Mouse (Mus musculus) MEL (cell line): ENCODE results near the gene Ugt2a3.

ENCODE experiments used
- CHD2 ChIP-seq: IDR thresholded peaks from 2 replicates; pipeline ENCODE4 v1.6.1; 2011; ENCODE audit warnings: low read length, improper control_type of control experiment
- CTCF ChIP-seq, 3 experiments: IDR thresholded peaks in 2 of 3; conservative IDR thresholded peaks in 1 of 3; 2 replicates each; pipeline ENCODE4 v1.5.1; 2011 to 2012; ENCODE audit warnings: low read length in 3 of 3, low read depth in 2 of 3, mild to moderate bottlenecking in 2 of 3, improper control_type of control experiment in 1 of 3, inconsistent platforms in 1 of 3, mixed read lengths in 1 of 3, moderate library complexity in 1 of 3; ENCODE audit not compliant: control insufficient read depth in 1 of 3, insufficient read depth in 1 of 3, poor library complexity in 1 of 3, severe bottlenecking in 1 of 3
- EP300 ChIP-seq, 2 experiments: IDR thresholded peaks; 2 replicates each; pipeline ENCODE4 v1.6.1; 2011; ENCODE audit warnings: improper control_type of control experiment in 2 of 2, low read length in 2 of 2, low read depth in 1 of 2, mild to moderate bottlenecking in 1 of 2
- GATA1 ChIP-seq: IDR thresholded peaks from 2 replicates; pipeline ENCODE4 v1.6.1; 2011; ENCODE audit warnings: low read depth, low read length, improper control_type of control experiment
- MAX ChIP-seq: IDR thresholded peaks from 2 replicates; pipeline ENCODE4 v1.6.1; 2011; ENCODE audit warnings: low read length, improper control_type of control experiment
- POLR2AphosphoS2 ChIP-seq: IDR thresholded peaks from 2 replicates; pipeline ENCODE4 v1.6.1; 2011; ENCODE audit warnings: low read length, improper control_type of control experiment
- RCOR1 ChIP-seq: IDR thresholded peaks from 2 replicates; pipeline ENCODE4 v1.6.1; 2012; ENCODE audit warnings: low read depth, mild to moderate bottlenecking, inconsistent platforms, low read length, improper control_type of control experiment
- TAL1 ChIP-seq: IDR thresholded peaks from 2 replicates; pipeline ENCODE4 v1.6.1; 2012; ENCODE audit warnings: mild to moderate bottlenecking, inconsistent platforms, low read length, moderate library complexity, mixed read lengths
- ZKSCAN1 ChIP-seq: IDR thresholded peaks from 2 replicates; pipeline ENCODE4 v1.6.1; 2012; ENCODE audit warnings: low read depth, mild to moderate bottlenecking, inconsistent platforms, low read length, improper control_type of control experiment, moderate library complexity

DNA sequence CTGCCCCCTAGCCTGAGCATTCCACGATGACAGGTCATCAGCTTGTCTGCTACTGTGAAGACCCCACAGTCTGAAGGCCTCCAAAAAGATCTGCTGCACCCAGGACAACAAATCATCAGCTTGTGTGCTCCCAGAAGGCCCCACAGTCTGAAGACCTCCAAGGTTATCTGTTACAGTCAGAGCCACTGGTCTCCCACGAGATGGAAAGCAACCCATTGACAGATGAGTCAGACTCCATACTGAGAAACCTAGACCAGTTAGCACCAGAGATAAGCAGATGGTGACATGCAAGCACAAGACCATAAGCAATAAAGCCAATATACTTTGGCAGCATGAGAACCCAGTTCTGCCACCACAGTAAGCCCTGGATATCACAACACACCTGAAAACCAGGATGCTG, 43.2 kb upstream of the Ugt2a3 start:
- TF ChIP-seq RCOR1, result no peak
- TF ChIP-seq CTCF (IDR thresholded peaks at IDR 0.05 in 2 of 3, conservative IDR thresholded peaks at IDR 0.05 in 1 of 3; ENCODE audit: control insufficient read depth in 1 of 3, insufficient read depth in 1 of 3, low read depth in 2 of 3, low read length in 3 of 3, poor library complexity in 1 of 3, severe bottlenecking in 1 of 3), result no peak
- TF ChIP-seq CHD2, result no peak
- no peak for TF ChIP-seq MAX
- no peak for TF ChIP-seq TAL1
- TF ChIP-seq ZKSCAN1, result no peak
- TF ChIP-seq GATA1, result no peak
- TF ChIP-seq EP300 (IDR thresholded peaks at IDR 0.05; ENCODE audit: low read depth in 1 of 2, low read length in 2 of 2), result no peak
- TF ChIP-seq POLR2AphosphoS2, result no peak
